Comparison of ENCODE assay signal across 8 mouse cellular contexts in the genomic region with DNA sequence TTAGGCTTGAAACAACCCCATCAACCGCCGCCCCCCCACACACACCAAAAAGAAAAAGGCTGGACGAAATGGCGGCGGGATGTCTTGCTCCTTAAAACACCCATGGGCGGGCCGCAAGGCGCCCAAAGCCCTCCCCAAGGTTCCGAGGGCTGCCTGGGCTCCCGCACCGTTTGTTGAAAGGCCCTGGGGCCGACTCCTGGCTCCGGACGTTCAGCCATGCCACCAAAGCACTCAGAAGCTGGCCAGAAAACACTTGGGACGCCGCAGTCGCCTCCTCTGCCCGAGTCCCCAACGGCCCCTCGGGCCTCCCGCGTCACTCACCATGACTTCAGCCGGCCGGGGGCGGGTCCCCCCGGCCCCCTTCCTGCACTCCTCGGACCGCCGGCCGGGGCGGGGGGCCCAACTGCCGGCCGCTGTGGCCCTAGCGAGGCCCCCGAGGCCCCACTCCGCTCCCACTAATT. TPM values are rescaled to one million over a fixed set of nuclear protein-coding genes. Genes with fewer than 3 reads are reported as not detected.
DNase-seq lines count a peak whose midpoint lies in the region; ATAC-seq and TF ChIP-seq lines count a peak whose summit lies in the region.

No protein-coding gene starts in this region.

- peaks cover 27% of the 10 kb centered on the region for H3K79me2 ChIP-seq in MEL (ENCODE audit: control insufficient read depth, insufficient read depth, low read length, poor library complexity)

- peak overlapping the region; percentile 99 for H3K9ac ChIP-seq in heart, embryonic 16.5 days (ENCODE audit: low read length)
- peak overlapping the region; percentile 100 for H3K9ac ChIP-seq in MEL (ENCODE audit: control insufficient read depth, low read depth, low read length, poor library complexity, severe bottlenecking)
- peak overlapping the region; percentile 84 for H3K9ac ChIP-seq in forebrain, embryonic 16.5 days (replicated peaks; ENCODE audit: low read depth, low read length)
- H3K9ac ChIP-seq in liver, postnatal 0 days (replicated peaks): peak overlapping the region; percentile 99

- ATAC-seq in heart, embryonic 16.5 days (replicated peaks; ENCODE audit: extremely low read depth, insufficient read depth, low FRiP score): peak; percentile 15; the same call in 1 of the 2 replicates
- ATAC-seq in forebrain, embryonic 16.5 days: no peak
- peak; percentile 3 for ATAC-seq in liver, postnatal 0 days

- peak; percentile 55 to 84; a peak in 3 of 4 replicates for TF ChIP-seq POLR2A in MEL (IDR thresholded peaks at IDR 0.05; ENCODE audit: control insufficient read depth in 1 of 2, insufficient read depth in 1 of 2, low read depth in 1 of 2, low read length in 2 of 2, poor library complexity in 1 of 2)
- TF ChIP-seq POLR2A in spleen, adult 2 months (IDR thresholded peaks at IDR 0.05; ENCODE audit: low read depth, low read length): no peak

- peak overlapping the region; percentile 98 for H3K27ac ChIP-seq in heart, embryonic 16.5 days (ENCODE audit: low read length)
- H3K27ac ChIP-seq in MEL (ENCODE audit: control insufficient read depth, low read depth, low read length): peak overlapping the region; percentile 62
- peak overlapping the region; percentile 94 for H3K27ac ChIP-seq in forebrain, embryonic 16.5 days (ENCODE audit: low read length)
- H3K27ac ChIP-seq in liver, postnatal 0 days (ENCODE audit: low read depth): peak overlapping the region; percentile 98
- peak overlapping the region; percentile 92 for H3K27ac ChIP-seq in spleen, adult 2 months (ENCODE audit: insufficient read depth, low read length)

- H3K4me2 ChIP-seq in heart, embryonic 16.5 days (ENCODE audit: low read depth, low read length): peak overlapping the region; percentile 85
- peak overlapping the region; percentile 90 for H3K4me2 ChIP-seq in forebrain, embryonic 16.5 days (ENCODE audit: low read length)
- H3K4me2 ChIP-seq in liver, postnatal 0 days (ENCODE audit: low read depth, low read length): peak overlapping the region; percentile 70

- no peak for TF ChIP-seq RAD21 in MEL (IDR thresholded peaks at IDR 0.05; ENCODE audit: low read depth, low read length)

- H3K27me3 ChIP-seq in heart, embryonic 16.5 days (ENCODE audit: control insufficient read depth, insufficient read depth, low read length): no peaks in the 10 kb centered on the region
- H3K27me3 ChIP-seq in MEL (ENCODE audit: control insufficient read depth in 1 of 2, insufficient read depth in 2 of 2, low read length in 2 of 2): no peaks in the 10 kb centered on the region
- no peaks in the 10 kb centered on the region for H3K27me3 ChIP-seq in forebrain, embryonic 16.5 days (replicated peaks; ENCODE audit: control insufficient read depth, insufficient read depth, low read length)
- H3K27me3 ChIP-seq in liver, postnatal 0 days (ENCODE audit: insufficient read depth, low read length): no peaks in the 10 kb centered on the region
- no peaks in the 10 kb centered on the region for H3K27me3 ChIP-seq in spleen, adult 2 months (ENCODE audit: control insufficient read depth, insufficient read depth, low read length)

- peak overlapping the region; percentile 99 for H3K4me3 ChIP-seq in heart, embryonic 16.5 days (ENCODE audit: low read length)
- peak overlapping the region; percentile 64 to 96 for H3K4me3 ChIP-seq in MEL (ENCODE audit: control insufficient read depth in 1 of 2, insufficient read depth in 1 of 2, low read depth in 2 of 2, low read length in 2 of 2)
- peak overlapping the region; percentile 75 for H3K4me3 ChIP-seq in forebrain, embryonic 16.5 days (replicated peaks; ENCODE audit: low read length)
- peak overlapping the region; percentile 97 for H3K4me3 ChIP-seq in liver, postnatal 0 days (ENCODE audit: low read depth, low read length)
- peak overlapping the region; percentile 77 for H3K4me3 ChIP-seq in spleen, adult 2 months (ENCODE audit: extremely low read depth, insufficient read depth, insufficient read length)

- TF ChIP-seq EP300 in MEL (IDR thresholded peaks at IDR 0.05; ENCODE audit: low read depth in 1 of 2, low read length in 2 of 2): no peak
- no peak for TF ChIP-seq EP300 in liver, postnatal 0 days (IDR thresholded peaks at IDR 0.05; ENCODE audit: low read depth)

- peaks cover 30% of the 10 kb centered on the region for H3K36me3 ChIP-seq in heart, embryonic 16.5 days (ENCODE audit: control insufficient read depth, insufficient read depth)
- H3K36me3 ChIP-seq in MEL (ENCODE audit: control insufficient read depth in 1 of 2, insufficient read depth in 2 of 2, low read length in 2 of 2): peaks cover 22 to 27% of the 10 kb centered on the region in 2 experiments
- peaks cover 10% of the 10 kb centered on the region; the same call in 1 of the 2 replicates for H3K36me3 ChIP-seq in forebrain, embryonic 16.5 days (ENCODE audit: control insufficient read depth, insufficient read depth)
- peaks cover 39% of the 10 kb centered on the region for H3K36me3 ChIP-seq in liver, postnatal 0 days (replicated peaks; ENCODE audit: insufficient read depth, low read length)
- peaks cover 22% of the 10 kb centered on the region for H3K36me3 ChIP-seq in spleen, adult 2 months (ENCODE audit: control insufficient read depth, insufficient read depth, low read length)

- H3K9me3 ChIP-seq in heart, embryonic 16.5 days (replicated peaks; ENCODE audit: control insufficient read depth, low read length): no peaks in the 10 kb centered on the region
- no peaks in the 10 kb centered on the region for H3K9me3 ChIP-seq in MEL (replicated peaks; ENCODE audit: insufficient read depth, low read length)
- H3K9me3 ChIP-seq in forebrain, embryonic 16.5 days (ENCODE audit: control insufficient read depth, low read length): no peaks in the 10 kb centered on the region
- no peaks in the 10 kb centered on the region for H3K9me3 ChIP-seq in liver, postnatal 0 days (ENCODE audit: low read length)

- no peak for DNase-seq in heart, adult 8-10 months (ENCODE audit: low spot score)
- DNase-seq in 3134 (ENCODE audit: extremely low read depth, insufficient read length, low spot score): peak; percentile 65
- DNase-seq in MEL (ENCODE audit: low read depth, low spot score): peak; percentile 37
- peak; percentile 60 for DNase-seq in liver, postnatal 0 days
- DNase-seq in spleen, adult 2 months (ENCODE audit: low read depth in 1 of 2, low spot score in 2 of 2): peak; percentile 17 to 44
- no peak for DNase-seq in adrenal gland, postnatal 10 days

- H3K4me1 ChIP-seq in heart, embryonic 16.5 days (ENCODE audit: control insufficient read depth, insufficient read depth, low read length): peaks cover 28% of the 10 kb centered on the region
- H3K4me1 ChIP-seq in MEL (ENCODE audit: control insufficient read depth in 1 of 2, insufficient read depth in 2 of 2, low read length in 2 of 2): peaks cover 3 to 14% of the 10 kb centered on the region in 2 experiments
- peaks cover 28% of the 10 kb centered on the region for H3K4me1 ChIP-seq in forebrain, embryonic 16.5 days (replicated peaks; ENCODE audit: control insufficient read depth, insufficient read depth, low read length)
- H3K4me1 ChIP-seq in liver, postnatal 0 days (ENCODE audit: insufficient read depth): peaks cover 32% of the 10 kb centered on the region
- peaks cover 8% of the 10 kb centered on the region for H3K4me1 ChIP-seq in spleen, adult 2 months (ENCODE audit: control insufficient read depth, insufficient read depth, insufficient read length)

- 1% methylated on average over 25 of the region's 36 CpGs for WGBS in heart, embryonic 16.5 days
- whole genome bisulfite sequencing in forebrain, embryonic 16.5 days: under 1% methylated on average over 28 of the region's 36 CpGs
- WGBS in liver, postnatal 0 days (ENCODE audit: insufficient replicate concordance): 1% methylated on average over 24 of the region's 36 CpGs
- 1% methylated on average over 32 of the region's 36 CpGs for WGBS in spleen, adult 2 months

- TF ChIP-seq CTCF in MEL (IDR thresholded peaks at IDR 0.05 in 2 of 3, conservative IDR thresholded peaks at IDR 0.05 in 1 of 3; ENCODE audit: control insufficient read depth in 1 of 3, insufficient read depth in 1 of 3, low read depth in 2 of 3, low read length in 3 of 3, poor library complexity in 1 of 3, severe bottlenecking in 1 of 3): no peak
- TF ChIP-seq CTCF in liver, postnatal 0 days (IDR thresholded peaks at IDR 0.05; ENCODE audit: low read depth): no peak
- no peak for TF ChIP-seq CTCF in spleen, adult 2 months (IDR thresholded peaks at IDR 0.05; ENCODE audit: extremely low read depth, insufficient read depth, insufficient read length, insufficient replicate concordance)

RNA-seq across cellular contexts. Expression of a gene that starts 0.5 kb away (rescaled TPM):
- polyA plus RNA-seq in heart, embryonic 16.5 days (2015; fragmentation: Nextera tagmentation; extraction: Ambion mirVana): 338 and 342 TPM in 2 replicates
- 100 to 1,000 TPM in 1 of 4 experiments, 10 to 100 TPM in 3; 76.2 to 103 (median 88.7) TPM for total RNA-seq in heart, adult 8-10 months (2022)
- total RNA-seq in MEL (2012; rRNA removed): 341 and 346 TPM in 2 replicates
- 100 to 1,000 TPM in 1 of 2 experiments, not detected in 1; 740 TPM for polyA plus RNA-seq in MEL (2012; ENCODE audit: insufficient read depth in 1 of 2, insufficient read length in 2 of 2, low read depth in 1 of 2, low replicate concordance in 2 of 2, missing spikeins in 1 of 2)
- 291 and 311 TPM in 2 replicates for polyA plus RNA-seq in forebrain, embryonic 16.5 days (2015; fragmentation: Nextera tagmentation; extraction: Ambion mirVana)
- 135 and 139 TPM in 2 replicates for polyA plus RNA-seq in liver, postnatal 0 days (2015; fragmentation: Nextera tagmentation; extraction: Ambion mirVana)
- polyA plus RNA-seq in spleen, adult 2 months (2012; rRNA removed): 167 and 175 TPM in 2 replicates
- 100 to 1,000 TPM; 122 to 126 TPM for total RNA-seq in adrenal gland, postnatal 10 days (2021)

RNA-seq across cellular contexts. Expression of a gene that starts 19.2 kb away (rescaled TPM):
- polyA plus RNA-seq in heart, embryonic 16.5 days (2015; fragmentation: Nextera tagmentation; extraction: Ambion mirVana): 191 and 205 TPM in 2 replicates
- 100 to 1,000 TPM; 453 to 560 (median 508) TPM for total RNA-seq in heart, adult 8-10 months (2022)
- total RNA-seq in MEL (2012; rRNA removed): 2,026 and 2,264 TPM in 2 replicates
- polyA plus RNA-seq in MEL (2012; ENCODE audit: insufficient read depth in 1 of 2, insufficient read length in 2 of 2, low read depth in 1 of 2, low replicate concordance in 2 of 2, missing spikeins in 1 of 2): 1,000 to 10,000 TPM in 1 of 2 experiments, 100 to 1,000 TPM in 1; 1,000 to 9,991 TPM
- polyA plus RNA-seq in forebrain, embryonic 16.5 days (2015; fragmentation: Nextera tagmentation; extraction: Ambion mirVana): 173 and 179 TPM in 2 replicates
- polyA plus RNA-seq in liver, postnatal 0 days (2015; fragmentation: Nextera tagmentation; extraction: Ambion mirVana): 280 and 288 TPM in 2 replicates
- polyA plus RNA-seq in spleen, adult 2 months (2012; rRNA removed): 316 and 418 TPM in 2 replicates
- 1,000 to 10,000 TPM; 1,057 to 1,113 TPM for total RNA-seq in adrenal gland, postnatal 10 days (2021)

RNA-seq across cellular contexts. Expression of a gene that starts 22.4 kb away (rescaled TPM):
- 5.8 and 6.7 TPM in 2 replicates for polyA plus RNA-seq in heart, embryonic 16.5 days (2015; fragmentation: Nextera tagmentation; extraction: Ambion mirVana)
- 1 to 10 TPM; 2.2 to 5.5 (median 5.0) TPM for total RNA-seq in heart, adult 8-10 months (2022)
- 20.9 and 23.8 TPM in 2 replicates for total RNA-seq in MEL (2012; rRNA removed)
- 10 to 100 TPM in 1 of 2 experiments, not detected in 1; 31.3 TPM for polyA plus RNA-seq in MEL (2012; ENCODE audit: insufficient read depth in 1 of 2, insufficient read length in 2 of 2, low read depth in 1 of 2, low replicate concordance in 2 of 2, missing spikeins in 1 of 2)
- 3.3 and 4.1 TPM in 2 replicates for polyA plus RNA-seq in forebrain, embryonic 16.5 days (2015; fragmentation: Nextera tagmentation; extraction: Ambion mirVana)
- polyA plus RNA-seq in liver, postnatal 0 days (2015; fragmentation: Nextera tagmentation; extraction: Ambion mirVana): 23.6 and 24.2 TPM in 2 replicates
- polyA plus RNA-seq in spleen, adult 2 months (2012; rRNA removed): 17.5 and 34.9 TPM in 2 replicates
- 10 to 100 TPM; 10.4 to 11.3 TPM for total RNA-seq in adrenal gland, postnatal 10 days (2021)

RNA-seq across cellular contexts. Expression of a gene that starts 29.1 kb away (rescaled TPM):
- polyA plus RNA-seq in heart, embryonic 16.5 days (2015; fragmentation: Nextera tagmentation; extraction: Ambion mirVana): not detected in 2 replicates
- total RNA-seq in heart, adult 8-10 months (2022): not detected
- not detected in 2 replicates for total RNA-seq in MEL (2012; rRNA removed)
- polyA plus RNA-seq in MEL (2012; ENCODE audit: insufficient read depth in 1 of 2, insufficient read length in 2 of 2, low read depth in 1 of 2, low replicate concordance in 2 of 2, missing spikeins in 1 of 2): 1 to 10 TPM in 1 of 2 experiments, not detected in 1; 1.6 TPM
- not detected in 2 replicates for polyA plus RNA-seq in forebrain, embryonic 16.5 days (2015; fragmentation: Nextera tagmentation; extraction: Ambion mirVana)
- 0.34 TPM in 1 of 2 replicates, not detected in the other for polyA plus RNA-seq in liver, postnatal 0 days (2015; fragmentation: Nextera tagmentation; extraction: Ambion mirVana)
- not detected in 2 replicates for polyA plus RNA-seq in spleen, adult 2 months (2012; rRNA removed)
- not detected for total RNA-seq in adrenal gland, postnatal 10 days (2021)

RNA-seq across cellular contexts. Expression of a gene that starts 29.2 kb away (rescaled TPM):
- polyA plus RNA-seq in heart, embryonic 16.5 days (2015; fragmentation: Nextera tagmentation; extraction: Ambion mirVana): 0.11 and 0.20 TPM in 2 replicates
- under 1 TPM in 1 of 4 experiments, not detected in 3; 0.19 TPM for total RNA-seq in heart, adult 8-10 months (2022)
- 0.12 TPM in 1 of 2 replicates, not detected in the other for total RNA-seq in MEL (2012; rRNA removed)
- under 1 TPM in 1 of 2 experiments, not detected in 1; 0.07 TPM for polyA plus RNA-seq in MEL (2012; ENCODE audit: insufficient read depth in 1 of 2, insufficient read length in 2 of 2, low read depth in 1 of 2, low replicate concordance in 2 of 2, missing spikeins in 1 of 2)
- polyA plus RNA-seq in forebrain, embryonic 16.5 days (2015; fragmentation: Nextera tagmentation; extraction: Ambion mirVana): 0.53 and 1.1 TPM in 2 replicates
- polyA plus RNA-seq in liver, postnatal 0 days (2015; fragmentation: Nextera tagmentation; extraction: Ambion mirVana): 0.07 TPM in 1 of 2 replicates, not detected in the other
- polyA plus RNA-seq in spleen, adult 2 months (2012; rRNA removed): 0.09 and 0.23 TPM in 2 replicates
- under 1 TPM; 0.12 to 0.18 TPM for total RNA-seq in adrenal gland, postnatal 10 days (2021)

Comparison
In these comparisons a context has a peak if more than half of its experiments do, and no peak if none do; other contexts are left out.
1. DNase-seq: peak in 3134 (single experiment), MEL (single experiment), liver, postnatal 0 days (single experiment) and spleen, adult 2 months (2 of 2); none in heart, adult 8-10 months (single experiment) and adrenal gland, postnatal 10 days (single experiment).
2. Peak in every context shown above with its lines, with median percentiles within 50 percentile points of each other: H3K27ac ChIP-seq, H3K4me2 ChIP-seq, H3K4me3 ChIP-seq and H3K9ac ChIP-seq.